Mouse (Mus musculus): Measurements from ENCODE around the gene Nfyc. TPM values are rescaled to one million over a fixed set of nuclear protein-coding genes. Genes with fewer than 3 reads are reported as not detected.

The Nfyc gene
- polyA plus RNA-seq, 1 experiment, result 247 TPM

GRCm38 (mm10) chr4:120755801-120756200, 75.6 kb downstream of the Nfyc start:
- whole genome bisulfite sequencing, result 77% methylated on average over 5 of the region's 5 CpGs
- Histone ChIP-seq H3K27ac (ENCODE audit: insufficient read depth, low read depth, low read length) (no peak overlapping the region), H3K36me3 (ENCODE audit: control insufficient read depth, insufficient read depth, low read length) (peaks cover 32% of the 10 kb centered on the region), H3K4me3 (ENCODE audit: low read depth, low read length) (no peak overlapping the region), H3K27me3 (ENCODE audit: control insufficient read depth, insufficient read depth, low read length) (no peaks in the 10 kb centered on the region), H3K4me1 (ENCODE audit: control insufficient read depth, insufficient read depth, insufficient read length, low read length) (no peaks in the 10 kb centered on the region)
- TF ChIP-seq CTCF (IDR thresholded peaks at IDR 0.05; ENCODE audit: extremely low read depth, insufficient read length, insufficient replicate concordance, low read depth, low read length) (no peak), POLR2A (IDR thresholded peaks at IDR 0.05; ENCODE audit: low read depth, low read length) (no peak)

DNA sequence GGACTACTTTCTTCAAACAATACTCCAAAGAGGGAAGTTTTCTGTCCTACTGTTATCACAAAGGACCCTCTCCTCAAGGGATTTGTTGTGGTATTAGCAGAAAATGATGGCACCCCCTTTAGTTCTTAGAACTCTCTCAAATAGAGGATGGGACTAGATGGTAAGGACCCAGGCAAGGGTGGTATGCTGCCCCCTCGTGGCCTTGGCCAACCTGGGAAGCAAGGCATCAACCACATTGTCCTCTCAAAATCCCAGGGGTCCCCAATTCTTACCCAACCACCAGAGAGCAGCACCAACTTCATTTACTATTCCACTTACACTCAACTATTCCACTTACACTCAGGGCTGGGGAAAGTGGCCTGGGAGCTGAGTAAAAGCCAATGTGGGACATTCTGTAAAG, 76.1 kb downstream of the Nfyc start:
- TF ChIP-seq CTCF (IDR thresholded peaks at IDR 0.05; ENCODE audit: extremely low read depth, insufficient read length, insufficient replicate concordance, low read depth, low read length) (peak; percentile 82; the same call in 1 of the 2 replicates), POLR2A (IDR thresholded peaks at IDR 0.05; ENCODE audit: low read depth, low read length) (no peak)
- H3K36me3 ChIP-seq (ENCODE audit: control insufficient read depth, insufficient read depth, low read length), result peaks cover 27% of the 10 kb centered on the region
- H3K27ac ChIP-seq (ENCODE audit: insufficient read depth, low read depth, low read length), result no peak overlapping the region
- H3K27me3 ChIP-seq (ENCODE audit: control insufficient read depth, insufficient read depth, low read length), result no peaks in the 10 kb centered on the region
- no peak overlapping the region for H3K4me3 ChIP-seq (ENCODE audit: low read depth, low read length)
- 4% methylated on average over 1 of the region's 1 CpGs for WGBS
- no peaks in the 10 kb centered on the region for H3K4me1 ChIP-seq (ENCODE audit: control insufficient read depth, insufficient read depth, insufficient read length, low read length)

DNA sequence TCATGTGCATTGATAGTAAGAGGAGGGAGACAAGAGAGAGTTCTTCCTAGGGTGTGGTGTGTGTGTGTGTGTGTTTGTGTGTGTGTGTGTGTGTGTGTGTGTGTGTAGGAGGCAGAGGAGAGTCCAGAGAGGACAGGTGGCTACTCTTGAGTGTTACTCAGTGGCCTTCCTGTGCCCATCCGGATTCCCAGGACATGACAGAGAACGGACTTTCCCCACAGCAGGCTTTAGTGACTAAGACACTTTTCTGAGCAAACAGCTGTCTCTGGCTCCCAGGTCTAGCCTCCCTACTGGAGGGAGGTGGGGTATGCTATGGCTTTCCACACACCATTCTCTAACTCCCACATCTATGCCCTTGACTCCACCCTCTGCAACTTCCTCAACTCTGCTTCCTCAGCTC, 81.8 kb downstream of the Nfyc start:
- Histone ChIP-seq H3K27ac (ENCODE audit: insufficient read depth, low read depth, low read length) (no peak overlapping the region), H3K36me3 (ENCODE audit: control insufficient read depth, insufficient read depth, low read length) (no peaks in the 10 kb centered on the region), H3K4me1 (ENCODE audit: control insufficient read depth, insufficient read depth, insufficient read length, low read length) (peaks cover 3% of the 10 kb centered on the region; the same call in 1 of the 2 replicates), H3K27me3 (ENCODE audit: control insufficient read depth, insufficient read depth, low read length) (peaks cover 35% of the 10 kb centered on the region), H3K4me3 (ENCODE audit: low read depth, low read length) (no peak overlapping the region)
- WGBS, result 49% methylated on average over 2 of the region's 2 CpGs
- TF ChIP-seq CTCF (IDR thresholded peaks at IDR 0.05; ENCODE audit: extremely low read depth, insufficient read length, insufficient replicate concordance, low read depth, low read length), result no peak
- TF ChIP-seq POLR2A (IDR thresholded peaks at IDR 0.05; ENCODE audit: low read depth, low read length), result no peak

- 9% methylated on average over 42 of the region's 42 CpGs for WGBS
- Histone ChIP-seq H3K27ac (ENCODE audit: insufficient read depth, low read depth, low read length) (no peak within 1 kb of the TSS), H3K4me1 (ENCODE audit: control insufficient read depth, insufficient read depth, insufficient read length, low read length) (peaks cover 3% of the 10 kb centered on the region; the same call in 1 of the 2 replicates), H3K4me3 (ENCODE audit: low read depth, low read length) (peak within 1 kb of the TSS; percentile 64), H3K36me3 (ENCODE audit: control insufficient read depth, insufficient read depth, low read length) (no peaks in the 10 kb centered on the region), H3K27me3 (ENCODE audit: control insufficient read depth, insufficient read depth, low read length) (peaks cover 35% of the 10 kb centered on the region)
- TF ChIP-seq POLR2A (IDR thresholded peaks at IDR 0.05; ENCODE audit: low read depth, low read length) (no peak), CTCF (IDR thresholded peaks at IDR 0.05; ENCODE audit: extremely low read depth, insufficient read length, insufficient replicate concordance, low read depth, low read length) (no peak)
Measured at GRCm38 (mm10) chr4:120747941-120748866, 83.2 kb downstream of the Nfyc start, which contains the start of gene Kcnq4. Gene Kcnq4 (minus strand): TSS chr4:120748612.

DNA sequence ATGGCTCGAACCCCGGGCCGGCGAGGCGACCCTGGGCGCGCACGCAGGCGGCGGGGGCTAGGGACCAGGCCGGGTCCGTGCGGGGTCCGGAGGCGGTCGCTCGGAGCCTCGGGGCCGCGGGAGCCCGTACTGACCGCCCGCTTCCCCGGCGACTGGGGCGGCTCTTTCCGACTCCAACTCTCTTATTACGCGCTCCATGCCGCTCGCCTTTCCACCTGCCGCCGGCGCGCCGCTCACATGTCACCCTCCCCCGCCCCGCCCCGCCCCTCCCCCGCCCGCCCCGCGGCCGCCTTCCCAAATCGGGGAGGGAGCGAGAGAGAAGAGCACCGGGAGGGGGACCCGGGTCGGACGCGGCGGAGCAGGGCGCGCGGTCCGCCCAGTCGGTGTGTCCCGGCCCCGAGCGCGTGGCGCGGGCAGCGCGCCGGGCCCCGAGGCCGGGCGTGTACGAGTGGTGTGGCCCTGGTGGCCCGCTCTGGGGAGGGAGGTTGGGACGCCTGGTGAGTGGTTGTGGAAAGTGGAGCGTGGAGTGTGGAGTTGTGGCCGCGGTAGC, 84.1 kb downstream of the Nfyc start:
- no peak for TF ChIP-seq CTCF (IDR thresholded peaks at IDR 0.05; ENCODE audit: extremely low read depth, insufficient read length, insufficient replicate concordance, low read depth, low read length)
- TF ChIP-seq POLR2A (IDR thresholded peaks at IDR 0.05; ENCODE audit: low read depth, low read length), result no peak
- Histone ChIP-seq H3K27me3 (ENCODE audit: control insufficient read depth, insufficient read depth, low read length) (peaks cover 35% of the 10 kb centered on the region), H3K4me1 (ENCODE audit: control insufficient read depth, insufficient read depth, insufficient read length, low read length) (peaks cover 3% of the 10 kb centered on the region; the same call in 1 of the 2 replicates), H3K36me3 (ENCODE audit: control insufficient read depth, insufficient read depth, low read length) (no peaks in the 10 kb centered on the region), H3K27ac (ENCODE audit: insufficient read depth, low read depth, low read length) (no peak overlapping the region), H3K4me3 (ENCODE audit: low read depth, low read length) (peak overlapping the region; percentile 64)
- 1% methylated on average over 59 of the region's 75 CpGs for WGBS

- peak overlapping the region; percentile 33 for H3K27ac ChIP-seq (ENCODE audit: insufficient read depth, low read depth, low read length)
- 7% methylated on average over 52 of the region's 53 CpGs for WGBS
- peak overlapping the region; percentile 64 for H3K4me3 ChIP-seq (ENCODE audit: low read depth, low read length)
- TF ChIP-seq CTCF (IDR thresholded peaks at IDR 0.05; ENCODE audit: extremely low read depth, insufficient read length, insufficient replicate concordance, low read depth, low read length) (no peak), POLR2A (IDR thresholded peaks at IDR 0.05; ENCODE audit: low read depth, low read length) (no peak)
- H3K36me3 ChIP-seq (ENCODE audit: control insufficient read depth, insufficient read depth, low read length), result no peaks in the 10 kb centered on the region
- peaks cover 35% of the 10 kb centered on the region for H3K27me3 ChIP-seq (ENCODE audit: control insufficient read depth, insufficient read depth, low read length)
- peaks cover 3% of the 10 kb centered on the region; the same call in 1 of the 2 replicates for H3K4me1 ChIP-seq (ENCODE audit: control insufficient read depth, insufficient read depth, insufficient read length, low read length)
Measured at GRCm38 (mm10) chr4:120746552-120747150, 84.7 kb downstream of the Nfyc start.
